Mouse (Mus musculus): Measurements from ENCODE around the gene Zfp275.
A peak's percentile ranks its signal among the peaks of the same experiment; 100 is the strongest.
"Not testable (repeated sequence)": the region's sequence is repeated elsewhere in the genome, so short reads cannot be mapped to it uniquely, and the experiment has no call there.

Gene Zfp275

DNA sequence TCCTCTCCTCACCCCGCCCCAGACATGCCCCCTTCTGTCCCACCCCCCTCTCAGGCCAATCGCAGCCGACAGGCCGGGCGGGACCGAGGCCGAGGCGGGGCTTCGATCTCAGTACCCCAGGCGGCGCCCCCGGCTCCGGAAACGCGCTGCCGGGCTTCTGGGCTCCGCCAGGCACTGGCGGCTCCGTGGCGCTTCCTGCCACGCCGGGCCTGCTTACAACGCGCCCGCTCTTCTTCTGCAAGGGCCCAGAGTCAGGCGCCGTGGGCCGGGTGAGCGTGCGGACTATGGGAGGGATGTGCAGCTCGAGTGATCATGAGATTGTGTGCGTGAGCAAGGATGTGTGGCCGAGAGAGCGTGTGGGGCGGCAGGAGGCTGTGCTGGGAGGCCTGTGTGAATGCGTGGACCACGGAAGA is at the start of gene Zfp275:
Gene Zfp275 (plus strand): TSS at position 139 of the 413 bp plus-strand sequence.
- DNase-seq (ENCODE audit: extremely low read depth, low read depth): peak; percentile 49

DNA sequence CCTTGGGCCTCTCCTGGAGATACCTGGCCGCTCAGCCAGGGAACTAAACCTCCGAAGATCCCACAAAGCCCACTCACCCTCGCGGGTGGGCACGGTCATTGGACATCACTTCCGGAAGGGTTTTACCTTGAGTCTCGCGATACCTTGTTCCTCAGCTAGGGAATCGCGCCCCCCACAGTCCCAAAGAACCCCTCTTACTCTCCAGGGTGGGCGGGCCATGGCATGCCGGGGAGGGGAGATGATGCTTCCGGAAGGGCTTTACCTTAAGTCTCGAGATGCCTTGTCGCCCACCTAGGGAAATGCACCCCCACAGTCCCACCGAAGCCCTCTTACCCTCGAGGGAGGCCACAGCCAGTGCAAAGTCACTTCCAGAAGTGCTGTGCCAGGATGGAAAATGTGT is 49.5 kb upstream of the Zfp275 start, which contains the start of the genes Xlr5a and Xlr5c:
Gene Xlr5a (minus strand): TSS at position 101 of the 400 bp plus-strand sequence.
Gene Xlr5c (minus strand): TSS at position 101 of the 400 bp plus-strand sequence.
- DNase-seq (ENCODE audit: extremely low read depth, low read depth): not testable (repeated sequence)

DNA sequence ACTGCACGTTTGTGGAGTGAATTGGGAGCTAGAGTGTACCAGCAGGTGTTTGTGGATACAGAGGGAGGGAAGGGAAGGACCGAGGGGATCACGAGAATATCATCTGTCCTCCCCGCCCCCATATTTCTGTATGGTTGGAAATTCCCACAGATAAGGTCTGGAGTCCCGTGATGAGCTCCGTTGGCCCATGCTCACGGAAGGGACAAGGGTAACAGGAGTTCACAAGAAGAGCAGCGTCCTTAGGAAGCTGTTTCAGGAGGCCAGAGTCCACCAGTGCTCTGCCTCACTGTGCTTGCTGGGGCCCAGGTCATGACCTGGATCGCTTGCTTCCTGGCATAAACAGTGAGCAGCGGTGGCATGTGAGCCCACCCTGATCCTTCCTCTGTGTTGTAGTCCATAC is 46.7 kb upstream of the Zfp275 start:
- DNase-seq (ENCODE audit: extremely low read depth, low read depth): not testable (repeated sequence)

DNA sequence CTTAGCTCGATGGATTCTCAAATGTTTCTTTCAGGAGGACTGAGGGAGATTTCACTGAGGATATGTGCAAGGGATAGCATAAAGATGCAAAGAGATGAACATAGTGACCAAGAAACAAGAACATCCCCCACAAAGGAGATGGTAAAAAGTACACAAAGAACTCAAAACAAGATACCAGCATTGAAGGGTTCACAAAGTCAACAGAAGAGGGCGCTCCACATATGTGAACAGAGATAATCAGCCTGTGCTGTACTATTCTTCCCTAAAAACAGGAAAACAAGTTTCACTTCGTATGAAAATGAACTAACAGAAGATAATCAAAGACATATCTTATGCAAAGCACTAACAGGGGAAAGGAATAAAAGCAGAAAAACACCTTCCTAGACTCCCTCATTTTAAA is 29.9 kb upstream of the Zfp275 start:
- peak; percentile 52 for DNase-seq (ENCODE audit: extremely low read depth, low read depth)

DNA sequence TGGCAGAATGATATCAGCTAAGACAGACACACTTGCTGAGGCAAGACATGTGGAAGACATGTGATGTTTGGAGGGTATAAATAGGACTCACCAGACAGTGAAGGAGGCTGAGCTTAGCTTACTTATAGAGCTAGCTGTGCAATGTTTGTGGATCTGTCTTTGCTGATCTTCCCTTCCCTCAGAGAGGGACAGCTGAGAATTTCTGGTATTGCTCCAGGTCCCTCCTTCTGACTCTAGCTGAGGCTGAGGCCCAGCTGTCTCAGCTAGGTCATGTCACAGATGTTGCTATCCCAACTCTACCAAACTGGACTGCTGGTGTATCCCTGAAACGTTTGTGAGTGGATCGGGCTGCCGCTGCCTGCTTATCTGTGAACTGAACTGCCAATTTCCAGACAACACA is 21.4 kb upstream of the Zfp275 start:
- no peak for DNase-seq (ENCODE audit: extremely low read depth, low read depth)

DNA sequence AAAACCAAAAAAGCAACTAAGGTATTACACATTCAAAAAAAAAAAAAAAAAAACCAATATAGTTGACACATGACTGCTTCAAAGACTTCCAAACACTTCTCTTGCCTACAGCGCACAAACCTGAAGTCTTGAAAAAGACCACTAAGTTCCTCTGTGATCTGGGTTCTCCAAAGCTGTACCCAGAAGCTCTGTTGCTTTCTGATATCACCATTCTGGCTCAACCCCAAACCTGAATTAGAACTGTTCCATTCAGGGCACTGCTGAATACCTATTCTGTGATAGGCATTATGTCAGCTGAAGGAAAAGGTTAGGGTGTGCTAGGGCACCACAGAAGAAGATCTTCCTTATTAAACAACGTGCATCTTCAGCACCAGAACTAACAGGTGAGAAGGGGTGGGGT is 15.2 kb upstream of the Zfp275 start:
- DNase-seq (ENCODE audit: extremely low read depth, low read depth): peak; percentile 39

DNA sequence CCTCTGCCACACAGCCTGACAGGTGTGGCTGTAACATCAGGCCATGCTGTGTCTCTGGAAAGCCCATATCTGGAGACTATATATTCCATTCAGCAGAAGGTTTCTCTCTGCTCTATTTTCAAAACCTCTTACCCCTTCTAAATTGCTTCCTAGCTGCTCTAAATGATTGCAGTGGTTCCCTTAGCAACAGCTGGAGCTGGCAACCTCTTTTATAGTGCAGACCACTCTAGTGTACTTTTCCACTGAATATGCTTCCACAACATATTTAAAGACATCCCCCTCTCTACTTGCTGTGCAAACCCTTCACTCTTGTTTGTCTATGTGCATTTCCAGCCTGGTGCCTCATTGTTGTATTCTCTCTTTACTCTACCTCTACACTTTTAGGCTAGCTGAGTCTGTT is 8.9 kb upstream of the Zfp275 start:
- DNase-seq (ENCODE audit: extremely low read depth, low read depth): no peak

DNA sequence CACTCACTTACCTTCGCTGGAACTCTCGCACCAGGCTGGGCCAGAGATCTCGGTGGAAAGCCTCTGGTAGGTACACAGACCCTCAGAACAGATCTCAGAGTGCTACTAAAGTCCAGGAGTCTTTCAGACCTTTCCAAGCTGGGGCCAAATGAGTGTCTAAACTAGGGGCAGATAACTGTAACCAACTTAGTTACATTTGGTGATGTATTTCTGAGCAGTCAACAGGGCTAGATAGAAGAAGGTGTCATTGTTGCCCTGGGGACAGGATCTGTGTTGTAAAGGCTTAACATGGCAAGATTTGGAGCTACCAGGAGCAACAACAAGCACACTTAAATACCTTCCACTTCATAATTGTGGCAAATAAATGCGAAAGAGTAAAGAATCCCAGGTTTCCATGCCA is 5.7 kb upstream of the Zfp275 start, which contains the start of gene Gm45015:
Gene Gm45015 (minus strand): TSS at position 101 of the 400 bp plus-strand sequence.
- DNase-seq (ENCODE audit: extremely low read depth, low read depth): no peak

DNA sequence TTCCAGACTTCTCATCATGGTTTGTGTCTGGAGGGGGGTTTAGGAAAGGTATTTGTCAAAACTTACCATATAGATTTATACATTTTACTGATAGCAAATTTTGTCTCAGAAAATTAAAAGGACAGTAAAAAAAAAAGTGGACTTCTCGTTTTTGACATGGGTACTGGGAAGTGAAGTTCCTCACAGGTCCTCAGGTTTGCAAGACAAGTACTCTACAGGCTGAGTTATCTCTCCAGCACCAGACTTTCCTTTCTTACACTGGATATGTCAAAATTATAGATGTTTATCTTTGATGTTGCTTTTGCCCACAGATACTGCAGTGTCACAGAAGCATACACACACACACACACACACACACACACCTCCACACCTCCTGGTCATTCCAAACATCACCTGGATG is 948 bp upstream of the Zfp275 start:
- DNase-seq (ENCODE audit: extremely low read depth, low read depth): peak; percentile 53

DNA sequence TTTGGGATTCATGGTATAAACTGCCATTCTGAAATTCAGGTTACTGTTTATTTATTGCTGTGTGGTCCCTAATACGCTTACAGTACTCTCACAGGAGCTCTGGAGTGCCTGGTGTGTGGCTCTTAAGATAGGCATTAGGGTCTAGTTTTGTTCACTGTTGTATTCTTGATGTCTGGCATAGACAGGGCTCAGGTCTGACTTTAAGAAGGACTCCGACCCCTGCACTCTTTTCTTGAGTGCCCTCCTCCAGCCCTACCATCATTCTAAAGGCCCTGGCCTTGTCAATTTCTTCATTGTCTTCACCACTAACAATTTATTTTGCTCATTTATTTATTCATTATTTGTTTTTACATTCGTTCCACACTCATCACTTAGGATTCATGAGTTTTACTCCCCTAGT is 353 bp upstream of the Zfp275 start:
- DNase-seq (ENCODE audit: extremely low read depth, low read depth): no peak

DNA sequence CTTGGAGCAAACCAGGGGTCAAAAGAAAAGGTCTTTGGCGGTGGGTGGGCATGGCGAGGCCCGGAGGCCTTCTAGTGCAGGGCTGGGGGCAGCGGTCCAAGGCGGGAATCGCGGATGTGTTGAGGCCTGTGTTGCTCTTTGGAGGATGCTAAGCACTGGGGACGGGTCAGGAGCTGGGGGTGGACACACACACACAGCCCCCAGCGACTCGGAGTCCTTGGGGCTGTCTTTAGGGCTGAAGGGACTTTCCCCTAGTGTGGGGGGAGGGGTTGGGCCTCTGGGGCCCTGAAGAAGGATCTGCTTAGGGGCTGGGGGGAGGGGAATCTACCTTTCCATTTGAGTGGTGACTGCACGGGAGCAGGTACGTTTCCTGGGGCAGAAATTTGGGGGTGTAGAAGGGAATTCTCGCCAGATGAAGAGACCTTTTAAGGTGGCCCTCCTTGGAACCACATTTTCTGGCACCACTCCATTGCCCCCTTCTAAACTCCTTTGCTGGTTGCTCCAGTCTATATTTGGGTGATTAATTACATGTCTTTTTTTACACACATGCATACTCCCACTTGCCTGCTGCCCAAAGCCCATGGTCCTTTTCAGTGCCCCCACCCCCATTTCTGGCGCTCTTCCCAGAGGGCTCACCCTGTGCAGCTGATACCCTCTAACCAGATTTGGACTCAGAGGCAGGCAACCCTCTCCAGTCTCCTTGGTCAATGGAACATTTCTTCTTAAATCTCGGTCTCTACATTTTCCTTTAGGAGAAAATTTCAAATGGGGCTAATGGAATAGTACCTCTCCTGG is 717 bp downstream of the Zfp275 start:
- DNase-seq (ENCODE audit: extremely low read depth, low read depth): no peak

DNA sequence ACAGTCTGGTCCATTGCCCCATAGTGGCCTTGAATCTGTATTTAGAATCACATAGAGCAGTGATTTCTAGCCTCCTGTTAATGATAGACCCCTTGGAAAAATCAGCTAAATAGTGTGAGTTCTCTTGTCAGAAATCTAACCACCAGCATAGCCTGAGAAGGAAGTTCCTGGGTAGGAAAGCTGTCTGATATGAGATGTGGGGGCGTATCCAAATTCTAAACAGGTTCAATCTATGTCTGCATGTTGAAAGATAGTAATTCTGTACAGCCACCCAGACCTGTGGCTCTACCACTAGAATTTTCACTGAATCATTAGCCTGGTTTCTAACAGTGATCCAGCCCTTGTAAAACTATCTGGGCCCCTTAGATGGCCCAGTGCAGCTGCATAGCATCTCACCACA is 1.4 kb downstream of the Zfp275 start:
- peak; percentile 76 for DNase-seq (ENCODE audit: extremely low read depth, low read depth)

DNA sequence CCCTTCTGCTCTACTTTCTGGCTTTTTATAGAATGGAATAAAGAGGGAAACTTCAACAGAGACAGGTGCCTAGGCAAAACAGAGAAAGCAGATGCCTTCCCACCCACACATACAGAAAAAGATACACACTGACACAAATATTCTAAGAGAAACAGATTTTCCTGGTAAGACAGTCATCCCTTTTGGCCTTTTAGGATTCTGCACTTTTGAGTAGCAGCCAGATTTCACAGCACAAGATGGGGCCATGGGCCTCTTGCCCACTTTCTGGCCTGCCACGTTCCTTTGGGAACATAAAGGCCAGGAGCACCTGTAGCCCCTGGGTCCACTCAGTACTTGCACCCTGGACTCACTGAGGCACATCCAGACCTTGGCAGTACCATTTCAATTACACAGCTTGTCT is 1.9 kb downstream of the Zfp275 start:
- no peak for DNase-seq (ENCODE audit: extremely low read depth, low read depth)

DNA sequence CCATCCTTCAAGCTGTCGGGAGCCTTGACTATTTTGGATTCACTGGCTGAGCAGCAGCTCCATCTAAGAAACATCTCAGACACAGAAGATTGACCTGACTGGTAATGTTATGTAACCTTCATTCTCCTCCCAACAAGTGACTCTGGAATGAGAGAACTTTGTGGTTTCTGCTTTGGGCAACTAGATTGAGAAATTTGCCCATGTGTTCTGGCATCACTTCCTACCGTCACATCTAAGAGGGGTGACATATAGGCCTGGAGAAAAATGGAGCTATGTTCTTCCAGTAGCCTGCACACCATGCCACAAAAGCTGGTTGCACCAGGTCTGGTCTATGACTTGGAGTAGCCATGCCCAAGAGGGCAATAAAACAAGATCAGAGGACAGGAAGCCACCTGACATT is 13.7 kb downstream of the Zfp275 start:
- no peak for DNase-seq (ENCODE audit: extremely low read depth, low read depth)

DNA sequence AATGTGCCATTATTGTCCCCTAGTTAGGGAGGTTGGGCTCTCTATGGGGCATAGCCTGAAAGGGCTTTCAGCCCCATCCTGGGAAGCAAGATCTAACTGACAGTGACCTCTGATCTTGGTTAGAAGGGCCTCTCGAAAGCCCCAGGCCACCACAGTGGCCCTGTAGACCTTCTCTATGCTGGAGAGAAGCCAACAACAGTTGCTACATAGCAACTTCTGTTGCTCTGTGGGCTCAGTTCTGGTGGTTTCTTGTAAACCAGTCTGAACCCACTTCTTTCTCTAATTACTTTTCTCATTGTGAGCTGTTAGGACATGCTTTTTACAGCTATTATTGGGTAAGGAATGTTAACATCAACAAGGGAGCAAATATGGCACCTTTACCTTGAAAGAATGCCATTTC is 14.3 kb downstream of the Zfp275 start:
- no peak for DNase-seq (ENCODE audit: extremely low read depth, low read depth)

DNA sequence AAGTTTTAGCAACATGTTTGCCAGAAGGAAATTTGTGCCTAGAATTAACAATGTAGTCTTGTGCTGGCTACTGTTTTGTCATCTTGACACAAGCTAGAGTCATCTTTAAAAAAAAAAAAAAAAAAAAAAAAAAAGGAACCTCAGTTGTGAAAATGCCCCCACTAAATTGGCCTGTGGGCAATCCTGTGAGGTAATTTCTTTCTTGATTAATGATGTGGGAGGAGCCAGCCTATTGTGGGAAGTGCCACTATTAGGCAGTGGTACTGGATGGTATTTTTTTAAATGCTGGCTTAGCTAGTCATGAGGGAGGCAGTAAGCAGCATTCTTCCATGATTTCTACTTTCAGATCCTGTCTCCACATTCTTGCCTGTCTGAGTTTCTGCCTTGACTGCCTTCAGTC is 20.9 kb downstream of the Zfp275 start:
- DNase-seq (ENCODE audit: extremely low read depth, low read depth): peak; percentile 20

DNA sequence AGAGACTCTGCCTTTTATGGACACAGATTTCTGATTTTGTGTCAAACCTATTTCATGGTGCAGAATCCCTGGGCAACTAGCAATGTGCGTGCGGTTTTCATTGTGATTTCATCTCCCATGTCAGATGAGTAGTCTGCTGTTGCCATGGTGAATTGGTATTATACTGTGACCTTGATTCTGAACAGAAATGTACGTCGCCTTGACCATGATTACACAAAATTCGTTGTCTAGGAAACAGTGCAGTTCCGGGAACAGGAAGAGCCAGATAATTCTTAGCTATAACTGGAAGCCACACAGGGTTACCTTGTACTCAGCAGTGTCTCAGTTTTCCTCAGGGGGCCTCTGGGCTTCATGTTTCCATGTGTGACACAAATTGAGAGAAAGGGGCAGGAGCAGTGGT is 42.0 kb downstream of the Zfp275 start:
- DNase-seq (ENCODE audit: extremely low read depth, low read depth): no peak

DNA sequence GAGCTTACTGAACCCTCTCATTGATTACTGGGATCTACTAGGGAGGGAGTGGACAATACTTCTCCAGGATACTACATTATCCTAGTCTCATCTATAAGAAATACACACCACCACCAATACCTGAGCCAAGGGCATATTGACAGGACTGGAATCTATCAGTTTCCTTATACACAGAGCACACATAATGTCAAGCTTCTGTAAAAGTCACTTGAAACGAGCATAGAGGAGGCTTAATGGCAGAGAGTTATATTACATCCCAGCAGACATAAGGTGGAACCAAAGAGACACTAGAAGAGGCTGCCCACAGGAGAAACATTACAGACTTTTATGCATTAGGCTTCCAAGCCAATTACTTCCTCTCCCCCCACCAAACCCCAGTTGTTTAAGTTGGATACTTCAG is 42.5 kb downstream of the Zfp275 start:
- no peak for DNase-seq (ENCODE audit: extremely low read depth, low read depth)

DNA sequence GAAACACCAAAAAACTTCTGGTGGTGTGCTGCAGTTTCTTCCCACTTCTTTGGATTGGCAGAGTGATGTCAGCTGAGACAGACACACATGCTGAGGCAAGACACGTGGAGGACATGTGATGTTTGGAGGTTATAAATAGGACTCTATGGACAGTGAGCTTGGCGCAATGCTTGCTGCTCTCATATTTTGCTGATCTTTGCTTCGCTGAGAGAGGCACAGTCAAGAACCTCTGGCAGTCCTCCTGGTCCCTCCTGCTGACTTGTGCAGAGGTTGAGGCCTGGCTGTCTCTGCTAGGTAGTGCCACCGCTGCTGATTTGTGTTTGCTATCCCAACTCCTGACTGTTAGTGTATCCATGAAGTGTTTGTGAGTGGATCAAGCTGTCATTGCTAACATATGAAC is 49.1 kb downstream of the Zfp275 start:
- no peak for DNase-seq (ENCODE audit: extremely low read depth, low read depth)

DNA sequence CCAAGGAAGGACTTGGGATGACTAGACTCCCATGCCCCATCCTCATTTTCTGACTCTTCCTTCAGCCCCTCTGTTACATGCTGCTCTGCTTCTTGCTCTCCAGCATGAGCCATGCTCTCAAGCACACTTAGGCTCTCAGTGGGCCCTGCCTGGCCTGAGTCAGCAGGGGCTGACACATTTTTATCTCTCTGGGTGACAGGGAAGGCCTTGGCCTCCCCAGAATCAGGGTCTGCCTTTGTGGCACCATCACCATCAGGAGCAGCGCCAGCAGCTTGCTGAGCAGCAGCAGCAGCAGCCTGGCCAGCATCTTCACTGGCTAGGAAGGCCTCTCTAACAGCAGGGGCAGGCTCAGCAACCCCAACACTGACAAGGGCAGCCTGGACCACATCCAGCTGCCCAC is 54.0 kb downstream of the Zfp275 start:
- DNase-seq (ENCODE audit: extremely low read depth, low read depth): no peak

DNA sequence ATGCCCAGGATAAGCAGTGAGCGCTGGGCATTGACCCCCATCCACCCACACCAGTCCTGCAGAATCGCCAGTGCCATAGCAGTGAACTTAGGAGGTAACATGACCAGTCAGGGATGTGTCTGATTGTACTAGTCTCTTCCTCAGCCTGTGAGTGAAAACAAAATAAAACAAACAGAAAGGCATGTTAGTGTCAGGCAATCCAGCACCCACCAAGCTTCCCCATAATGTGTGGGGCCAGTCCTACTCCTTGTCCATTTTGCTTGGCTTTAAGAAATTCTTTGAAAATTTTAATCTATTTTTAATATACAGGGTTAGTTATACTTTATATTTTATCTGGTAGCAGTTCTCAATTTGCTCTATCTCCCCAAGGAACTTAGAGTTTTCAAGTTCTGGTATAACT is 56.2 kb downstream of the Zfp275 start, which contains the start of gene Gm18336:
Gene Gm18336 (minus strand): TSS at position 101 of the 400 bp plus-strand sequence.
- DNase-seq (ENCODE audit: extremely low read depth, low read depth): not testable (repeated sequence)

DNA sequence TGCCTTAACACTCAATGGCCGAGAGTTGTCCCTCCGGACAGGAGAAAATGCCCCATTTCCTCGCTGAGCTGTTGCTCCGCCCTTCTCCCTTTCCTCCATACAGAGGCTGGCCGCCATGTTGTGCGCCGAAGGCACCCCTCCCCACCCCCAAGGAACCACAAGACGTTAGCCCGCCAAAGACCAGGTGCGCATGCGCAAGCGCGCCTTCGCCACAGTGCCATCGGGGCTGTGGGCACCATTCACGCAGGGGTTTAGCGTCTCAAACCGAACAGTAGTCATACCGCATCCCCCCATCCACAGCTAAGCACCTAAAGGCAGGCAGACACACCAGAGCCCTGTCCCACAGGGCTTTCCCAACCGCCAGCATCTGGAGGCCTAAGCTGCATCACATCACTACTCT is 58.5 kb downstream of the Zfp275 start:
- no peak for DNase-seq (ENCODE audit: extremely low read depth, low read depth)

DNA sequence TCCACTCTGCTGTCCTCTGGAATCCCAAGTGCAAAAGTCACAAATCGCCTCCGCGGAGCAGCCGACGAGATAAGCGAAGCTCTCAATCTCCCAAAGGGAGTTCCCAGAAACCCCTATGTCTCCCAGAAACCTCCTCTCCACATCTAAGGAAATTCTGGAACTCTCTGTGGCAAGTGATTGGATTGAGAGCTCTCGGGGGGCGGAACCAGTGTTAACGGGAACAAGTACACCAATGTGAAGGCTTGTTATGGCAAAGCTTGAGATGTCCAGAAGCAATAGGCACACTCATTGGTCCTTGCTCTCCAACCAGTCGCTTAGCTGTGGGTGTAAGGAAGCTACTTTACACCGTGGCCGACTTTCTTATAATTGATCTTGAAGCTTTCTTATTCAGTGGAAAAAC is 59.2 kb downstream of the Zfp275 start:
- no peak for DNase-seq (ENCODE audit: extremely low read depth, low read depth)

All from MEL-GATA-1-ER (cell line).